Mouse (Mus musculus): ENCODE data around the gene Cadm3.

Cadm3 gene

DNA sequence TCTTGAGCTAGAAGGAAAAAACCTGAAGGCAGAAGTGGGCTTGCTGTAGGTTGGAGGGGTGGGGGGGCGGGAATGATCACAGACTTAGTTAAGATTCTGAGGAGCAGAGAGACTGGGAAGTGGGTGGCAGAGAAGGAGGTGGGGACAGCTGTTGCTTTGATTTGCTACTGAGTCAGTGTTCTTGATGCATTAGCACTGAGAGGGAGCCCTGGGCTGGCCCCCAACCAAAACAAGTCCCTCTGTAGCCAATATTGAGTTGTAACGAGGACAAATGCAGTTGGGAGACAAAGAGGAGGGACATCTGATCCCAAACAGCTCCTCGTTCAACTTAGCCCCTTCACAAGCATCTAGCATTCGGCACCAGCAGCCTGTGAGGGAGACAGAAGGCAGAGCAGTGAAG is 9.7 kb downstream of the Cadm3 start:
- DNase-seq (ENCODE audit: low spot score) = no peak

DNA sequence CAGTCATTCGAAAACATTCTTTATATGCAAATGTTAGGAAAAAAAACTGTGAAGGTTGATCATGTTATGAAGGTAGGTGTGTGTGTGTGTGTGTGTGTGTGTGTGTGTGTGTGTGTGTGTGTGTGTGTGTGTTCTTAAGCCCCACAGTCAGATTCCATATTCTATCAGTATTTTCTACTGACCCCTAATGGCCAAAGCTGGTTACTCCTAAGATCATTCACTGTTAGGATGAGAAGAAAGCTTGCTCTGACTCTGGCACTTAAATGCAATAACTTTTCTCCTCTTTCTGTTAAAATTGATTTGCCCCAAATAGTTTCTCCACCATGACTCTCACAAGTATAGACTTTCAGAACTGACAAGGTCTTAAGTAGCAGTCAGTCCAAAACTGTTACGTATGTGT is 10.8 kb downstream of the Cadm3 start:
- no peak for DNase-seq (ENCODE audit: low spot score)

DNA sequence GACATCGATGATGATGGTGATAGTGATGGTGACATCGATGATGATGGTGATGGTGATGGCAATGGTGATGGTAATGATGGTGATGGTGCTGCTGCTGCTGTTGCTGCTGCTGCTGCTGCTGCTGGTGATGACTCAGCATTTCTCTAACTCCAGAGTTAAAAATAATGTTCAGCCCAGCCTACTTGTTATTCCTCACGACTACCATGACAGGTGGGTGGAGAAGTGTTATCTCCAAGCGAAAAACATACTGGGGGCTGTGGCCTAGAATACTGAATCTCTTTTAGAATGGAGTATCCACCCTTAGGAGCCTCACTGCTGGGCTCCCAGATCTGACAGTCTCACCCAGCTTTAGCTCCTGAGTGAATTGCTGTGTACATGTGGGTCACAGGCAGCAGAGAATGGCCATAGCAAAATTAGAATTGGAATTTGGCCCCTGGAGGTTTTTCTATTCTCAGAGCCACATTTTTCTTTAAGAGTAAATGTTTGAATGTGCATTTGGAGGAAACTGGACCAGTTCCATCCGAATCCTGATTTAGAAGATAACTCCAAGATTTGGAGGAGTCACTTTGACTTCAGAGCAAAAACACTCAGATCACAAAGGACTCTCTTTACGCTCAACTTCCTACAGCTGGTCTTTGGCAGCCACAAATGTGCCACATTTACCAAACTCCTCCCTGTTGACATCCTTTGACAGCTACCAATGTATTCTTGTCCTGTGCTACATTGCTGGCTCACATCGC is 12.2 kb downstream of the Cadm3 start:
- no peak for DNase-seq (ENCODE audit: low spot score)

DNA sequence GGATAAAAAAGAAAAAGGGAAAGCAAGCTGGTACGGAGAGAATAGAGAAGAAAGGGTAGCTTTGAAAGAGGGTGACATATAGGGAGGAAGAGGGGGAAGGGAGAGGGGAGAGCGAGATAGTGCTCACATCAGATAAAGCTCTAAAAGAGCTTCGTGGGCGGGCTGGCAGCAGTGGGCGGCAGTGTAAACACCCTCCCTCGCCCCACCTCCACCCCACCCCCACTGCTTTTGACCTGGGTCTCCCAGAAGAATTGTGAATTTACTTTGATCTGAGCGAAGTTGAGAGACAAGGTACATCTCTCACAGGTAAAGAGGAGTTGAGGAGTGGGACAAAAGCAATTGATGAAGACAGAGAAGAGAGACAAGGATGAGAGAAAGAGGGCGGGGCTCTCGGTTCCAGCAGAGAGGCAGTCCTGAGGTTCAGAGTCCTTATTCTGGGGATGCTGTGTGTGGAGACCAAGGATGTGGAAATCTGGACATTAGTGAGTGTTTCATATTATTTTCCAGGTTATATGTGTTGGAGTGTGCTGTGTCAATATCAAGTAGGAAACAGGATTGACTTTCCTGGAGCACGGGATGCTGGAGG is 17.0 kb downstream of the Cadm3 start, which contains the start of gene Aim2:
Gene Aim2 (plus strand): TSS at position 508 of the 586 bp plus-strand sequence.
- DNase-seq (ENCODE audit: low spot score) = no peak

GRCm38 (mm10) chr1:173349946-173350345 is 17.5 kb downstream of the Cadm3 start:
- peak; percentile 23 for DNase-seq (ENCODE audit: low spot score)

DNA sequence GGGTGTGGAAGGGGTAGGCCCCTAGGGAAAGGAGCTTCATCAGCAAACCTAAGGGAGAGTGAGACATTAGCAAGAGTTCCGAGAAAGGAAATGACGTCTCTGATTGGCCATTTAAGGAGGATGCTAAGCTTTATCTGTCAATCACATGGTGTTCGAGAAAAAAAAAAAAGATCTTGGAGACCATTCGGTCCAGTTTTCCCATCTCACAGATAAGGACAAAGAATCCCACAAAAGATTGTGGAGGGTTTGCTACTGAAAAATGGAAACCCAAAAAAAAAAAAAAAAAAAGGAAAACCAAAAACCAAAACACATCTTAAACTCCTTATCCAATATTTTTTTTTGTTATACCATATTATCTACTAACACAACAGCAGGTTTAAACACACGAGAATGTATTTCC is 18.3 kb downstream of the Cadm3 start:
- no peak for DNase-seq (ENCODE audit: low spot score)

GRCm38 (mm10) chr1:173348527-173348926 is 19.0 kb downstream of the Cadm3 start:
- DNase-seq (ENCODE audit: low spot score) = no peak

- no peak for DNase-seq (ENCODE audit: low spot score)
Measured at GRCm38 (mm10) chr1:173345112-173345511, 22.4 kb downstream of the Cadm3 start.

DNA sequence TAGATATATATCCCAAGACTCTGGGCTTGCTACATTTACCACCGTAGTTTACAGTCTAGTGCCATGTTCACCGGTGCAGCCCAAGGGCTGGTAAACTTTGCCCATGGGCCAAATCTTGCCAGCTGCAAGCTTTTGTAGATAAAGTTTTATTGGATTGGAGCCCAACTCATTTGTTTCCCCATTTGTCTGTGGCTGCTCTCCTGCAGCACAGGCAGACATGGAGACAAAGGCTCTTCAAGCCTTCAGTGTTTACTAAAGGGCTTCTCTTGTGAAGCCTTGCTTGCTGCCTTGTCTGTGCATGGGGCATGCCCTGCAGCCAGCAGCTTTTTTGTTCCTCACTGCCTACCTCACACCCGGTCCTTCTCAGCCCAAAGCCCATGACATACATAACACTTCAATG is 23.6 kb downstream of the Cadm3 start:
- DNase-seq (ENCODE audit: low spot score) = no peak

- DNase-seq (ENCODE audit: low spot score) = no peak
Measured at GRCm38 (mm10) chr1:173342425-173342824, 25.1 kb downstream of the Cadm3 start.

- DNase-seq (ENCODE audit: low spot score) = peak; percentile 45
Measured at GRCm38 (mm10) chr1:173339543-173339942, 28.0 kb downstream of the Cadm3 start.

GRCm38 (mm10) chr1:173337008-173337407 is 30.5 kb downstream of the Cadm3 start:
- no peak for DNase-seq (ENCODE audit: low spot score)

DNA sequence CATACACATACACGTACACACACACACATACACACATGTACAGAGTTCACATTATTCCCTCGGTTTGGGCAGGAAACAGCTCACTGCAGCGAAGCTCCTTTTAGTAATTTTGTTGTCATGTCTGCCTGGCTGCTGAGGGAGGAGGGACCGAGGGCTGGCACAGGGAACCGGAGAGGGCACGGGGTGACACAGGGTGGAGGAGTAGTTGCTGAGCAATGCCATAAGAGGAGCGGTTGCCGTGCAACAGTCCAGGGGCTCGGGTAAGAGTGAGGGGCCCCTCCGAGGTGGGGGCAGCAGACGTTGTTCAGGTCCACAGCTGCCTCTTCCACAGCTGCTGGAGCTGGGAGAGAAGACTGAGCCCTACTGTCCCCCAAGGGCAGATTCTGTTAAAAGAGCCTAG is 31.6 kb downstream of the Cadm3 start:
- DNase-seq (ENCODE audit: low spot score) = no peak

GRCm38 (mm10) chr1:173333312-173334253 is 33.9 kb downstream of the Cadm3 start, which contains the start of gene Ackr1:
Gene Ackr1 (minus strand): TSS chr1:173333750.
- no peak for DNase-seq (ENCODE audit: low spot score)

GRCm38 (mm10) chr1:173332418-173332817 is 35.1 kb downstream of the Cadm3 start:
- no peak for DNase-seq (ENCODE audit: low spot score)

GRCm38 (mm10) chr1:173329743-173330142 is 37.8 kb downstream of the Cadm3 start:
- DNase-seq (ENCODE audit: low spot score) = no peak

GRCm38 (mm10) chr1:173329185-173329584 is 38.3 kb downstream of the Cadm3 start:
- DNase-seq (ENCODE audit: low spot score) = no peak

DNA sequence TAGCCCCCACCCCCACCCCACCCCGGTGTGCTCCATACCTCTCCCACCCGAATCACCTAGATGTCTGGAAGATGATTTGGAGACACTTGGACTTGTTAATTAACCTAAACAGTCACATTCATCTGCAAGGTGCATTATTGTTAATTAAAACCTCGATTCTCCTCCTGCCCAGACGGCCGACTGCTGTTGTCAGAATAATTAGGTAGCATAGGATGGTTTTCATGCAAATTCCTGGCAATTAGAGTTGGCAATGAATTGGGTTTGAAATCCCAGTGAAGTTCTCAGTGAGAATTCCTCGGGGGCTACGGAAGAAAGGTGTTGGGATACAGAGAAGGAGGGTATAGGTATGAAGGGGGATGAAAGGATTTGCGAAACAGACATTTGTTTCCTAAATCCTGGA is 39.0 kb downstream of the Cadm3 start:
- no peak for DNase-seq (ENCODE audit: low spot score)

- no peak for DNase-seq (ENCODE audit: low spot score)
Measured at GRCm38 (mm10) chr1:173326552-173326951, 40.9 kb downstream of the Cadm3 start.

DNA sequence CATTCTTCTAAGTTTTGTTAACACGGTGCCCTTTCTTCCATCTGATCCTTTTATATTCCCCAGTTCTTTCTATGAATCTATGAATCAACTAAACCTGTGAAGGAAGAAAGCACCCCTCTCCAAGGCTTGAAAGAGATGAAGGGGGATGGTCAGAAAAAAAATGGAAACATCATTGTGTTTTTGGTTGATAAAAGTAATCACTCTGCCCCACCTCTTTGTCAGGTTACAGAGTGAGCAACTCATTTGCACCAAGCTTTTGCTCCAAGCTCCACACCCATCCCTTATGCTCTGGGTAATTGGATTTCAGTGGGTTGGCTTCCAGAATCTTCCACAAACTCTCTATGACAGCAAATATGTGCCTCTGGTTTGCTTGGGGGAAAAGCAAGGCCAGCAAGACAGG is 42.1 kb downstream of the Cadm3 start:
- no peak for DNase-seq (ENCODE audit: low spot score)

- DNase-seq (ENCODE audit: low spot score) = no peak
Measured at GRCm38 (mm10) chr1:173324961-173325360, 42.5 kb downstream of the Cadm3 start.

DNA sequence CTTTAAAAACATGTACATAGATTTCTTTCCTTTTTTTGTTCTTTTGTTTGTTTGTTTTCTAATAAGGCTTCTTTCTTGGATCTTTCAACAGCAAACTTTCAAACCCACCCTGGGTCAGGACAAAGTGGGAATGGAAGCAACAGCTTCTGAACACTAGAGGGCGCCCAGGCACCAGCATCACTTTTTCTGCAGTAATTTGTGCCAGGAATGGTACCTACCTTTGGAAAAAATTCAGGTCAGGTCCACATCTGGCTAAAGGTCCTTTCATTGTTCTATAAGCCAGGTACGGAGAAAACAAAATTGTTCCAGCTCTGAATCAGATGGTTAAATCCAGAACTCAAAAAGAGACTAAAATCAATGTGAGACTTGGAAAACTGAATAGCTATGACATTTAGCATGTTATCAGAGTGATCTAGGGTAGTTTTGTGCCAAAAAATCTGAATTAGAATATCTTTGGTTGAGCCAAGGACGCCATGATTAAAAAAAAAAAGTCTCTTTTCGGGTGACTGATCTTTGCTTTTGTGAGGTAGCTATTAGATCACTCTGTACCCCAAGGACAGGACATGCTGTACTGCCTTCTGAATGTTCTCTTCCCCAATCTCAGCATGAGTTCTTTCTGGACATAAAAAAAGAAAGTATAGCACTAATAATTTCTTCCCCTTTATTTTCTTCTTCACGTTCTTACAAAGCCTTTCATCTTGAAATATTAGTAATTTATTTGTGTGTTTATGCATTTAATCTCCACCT is 43.5 kb downstream of the Cadm3 start:
- DNase-seq (ENCODE audit: low spot score) = peak; percentile 10

Measured in urinary bladder, postnatal 14 days (tissue).